Mouse (Mus musculus) midbrain, embryonic 10.5 days (tissue): Measurements from ENCODE around the gene Rnf227. TPM values are rescaled to one million over a fixed set of nuclear protein-coding genes. Genes with fewer than 3 reads are reported as not detected.
A peak's percentile ranks its signal among the peaks of the same experiment; 100 is the strongest.
"Not testable (repeated sequence)": the region's sequence is repeated elsewhere in the genome, so short reads cannot be mapped to it uniquely, and the experiment has no call there.

Source experiments
- DNase-seq: peaks from one replicate; pipeline ENCODE4 v3.0.0-alpha.2; 2017; ENCODE audit warnings: low spot score
- H3K27ac ChIP-seq: fragments of 300-500 bp; sonication (generic); replicated peaks from 2 replicates; pipeline ENCODE4 v1.5.1; 2016; ENCODE audit warnings: mild to moderate bottlenecking
- H3K27me3 ChIP-seq: fragments of 300-500 bp; sonication (generic); 2 replicates; pipeline ENCODE4 v1.6.1; 2016; ENCODE audit warnings: low read depth, mild to moderate bottlenecking; ENCODE audit not compliant: poor library complexity, severe bottlenecking
- H3K36me3 ChIP-seq: fragments of 300-500 bp; sonication (generic); 2 replicates; pipeline ENCODE4 v1.6.1; 2016; ENCODE audit warnings: mild to moderate bottlenecking, moderate library complexity
- H3K4me1 ChIP-seq: fragments of 300-500 bp; sonication (generic); 2 replicates; pipeline ENCODE4 v1.6.1; 2016
- H3K4me3 ChIP-seq: fragments of 300-500 bp; sonication (generic); 2 replicates; pipeline ENCODE4 v1.5.1; 2016; ENCODE audit warnings: mild to moderate bottlenecking, moderate library complexity
- H3K9me3 ChIP-seq: fragments of 300-500 bp; sonication (generic); replicated peaks from 2 replicates; pipeline ENCODE4 v1.6.1; 2016; ENCODE audit warnings: mild to moderate bottlenecking
- WGBS: fragments of 180-500 bp; shearing (Covaris S2); methylation state at CpG from one replicate; pipeline ENCODE4 v1.1.7; 2016; 5-methylcytosine and 5-hydroxymethylcytosine counted together
- polyA plus RNA-seq: library from polyadenylated mRNA; unstranded; fragments of >200 nt; fragmentation: Nextera tagmentation; extraction: Ambion mirVana; gene quantifications from 2 replicates; pipeline ENCODE4 v1.2.1, GENCODE M21; 2016

Gene Rnf227
- 18.1 and 24.6 TPM in 2 replicates for polyA plus RNA-seq

DNA sequence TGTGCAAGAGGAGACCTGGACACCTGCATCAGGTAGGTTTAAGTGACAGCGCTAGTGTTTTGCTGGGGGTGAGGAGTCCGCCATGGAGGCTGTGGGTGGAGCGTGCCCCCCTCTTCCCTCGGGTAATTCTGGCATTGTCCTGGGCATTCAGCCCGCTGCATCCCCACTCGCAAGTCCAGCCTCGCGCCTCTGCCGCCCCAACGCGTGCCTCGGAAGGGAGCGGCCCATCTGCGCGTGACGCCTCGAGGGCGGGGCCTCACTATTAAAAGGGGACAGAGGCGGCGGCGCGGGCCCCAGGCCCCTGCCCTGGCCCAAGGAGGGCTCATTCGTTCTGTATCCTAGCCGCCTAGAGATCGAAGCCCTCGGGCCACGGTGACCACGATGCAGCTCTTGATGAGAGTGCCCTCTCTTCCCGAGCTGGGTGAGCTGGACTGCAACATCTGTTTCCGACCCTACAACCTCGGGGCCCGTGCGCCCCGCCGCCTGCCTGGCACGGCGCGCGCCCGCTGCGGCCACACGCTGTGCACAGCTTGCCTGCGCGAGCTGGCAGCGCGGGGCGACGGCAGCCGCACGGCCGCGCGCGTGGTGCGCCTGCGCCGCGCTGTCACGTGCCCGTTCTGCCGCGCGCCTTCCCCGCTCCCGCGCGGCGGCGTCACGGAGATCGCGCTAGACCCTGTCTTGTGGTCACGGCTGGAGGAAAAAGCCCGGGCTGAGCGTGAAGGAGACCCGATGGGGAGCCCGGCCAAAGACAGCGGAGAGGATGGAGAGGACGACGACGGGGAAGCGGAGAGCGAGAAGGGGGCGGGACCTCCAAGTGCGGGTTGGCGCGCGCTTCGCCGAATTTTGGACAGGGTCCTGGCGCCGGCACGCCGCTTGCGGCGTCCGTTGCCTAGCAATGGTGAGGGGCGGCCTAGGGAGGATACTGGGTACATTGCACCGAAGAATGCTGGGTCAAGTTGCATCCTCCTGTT lies at the start of gene Rnf227:
Rnf227 (plus strand) TSS at position 301 of the 971 bp plus-strand sequence.
- no peaks in the 10 kb centered on the region for H3K9me3 ChIP-seq
- 2% methylated on average over 98 of the region's 99 CpGs for WGBS
- H3K36me3 ChIP-seq, result peaks cover 30% of the 10 kb centered on the region
- peak within 1 kb of the TSS; percentile 66 for H3K4me3 ChIP-seq
- peak; percentile 86 for DNase-seq
- H3K27ac ChIP-seq, result peak within 1 kb of the TSS; percentile 87
- peaks cover 18% of the 10 kb centered on the region for H3K4me1 ChIP-seq
- H3K27me3 ChIP-seq, result peaks cover 33% of the 10 kb centered on the region

DNA sequence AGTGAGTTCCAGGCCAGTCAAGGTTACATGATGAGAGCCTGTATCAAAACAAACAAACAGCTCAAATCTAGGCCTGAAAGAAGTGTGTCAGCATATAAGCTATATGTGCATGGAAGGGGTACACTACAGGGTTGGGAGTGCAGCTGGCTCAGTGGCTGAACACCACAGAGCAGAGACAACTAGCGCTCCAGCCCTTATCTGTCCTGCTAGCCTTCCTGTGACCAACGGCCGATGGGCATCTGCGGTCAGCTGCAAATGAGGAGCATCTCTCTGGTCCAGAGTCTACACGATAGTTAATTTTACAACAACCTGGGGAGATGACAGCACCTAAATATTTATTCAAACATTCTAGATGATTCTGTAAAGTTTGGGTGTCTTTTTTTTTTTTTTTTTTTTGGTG lies 49.1 kb upstream of the Rnf227 start:
- Histone ChIP-seq H3K4me3 (no peak overlapping the region), H3K4me1 (no peaks in the 10 kb centered on the region), H3K9me3 (no peaks in the 10 kb centered on the region), H3K27ac (no peak overlapping the region), H3K36me3 (no peaks in the 10 kb centered on the region), H3K27me3 (no peaks in the 10 kb centered on the region)
- WGBS, result 89% methylated on average over 5 of the region's 5 CpGs
- DNase-seq, result no peak

DNA sequence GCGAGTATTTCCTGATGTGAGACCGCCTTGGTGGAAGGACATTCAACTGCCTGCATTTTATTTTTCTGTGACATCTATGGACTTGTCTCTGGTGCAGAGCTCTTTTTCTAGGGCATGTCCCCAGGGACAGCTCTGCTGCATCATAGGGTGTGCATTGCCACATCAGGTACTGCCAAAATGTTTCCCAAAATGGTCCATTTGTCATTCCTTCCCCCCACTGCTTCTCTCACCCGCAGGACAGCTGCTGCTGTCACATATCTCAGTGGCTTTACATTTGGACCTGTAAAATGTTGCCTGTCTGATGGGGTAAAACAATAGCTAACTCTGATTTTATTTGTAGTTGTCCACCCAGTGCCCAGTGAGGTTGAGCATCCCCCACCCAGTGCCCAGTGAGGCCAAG lies 45.0 kb upstream of the Rnf227 start:
- 96% methylated on average over 3 of the region's 3 CpGs for WGBS
- peaks cover 5% of the 10 kb centered on the region for H3K4me1 ChIP-seq
- no peak for DNase-seq
- H3K9me3 ChIP-seq, result no peaks in the 10 kb centered on the region
- H3K4me3 ChIP-seq, result no peak overlapping the region
- H3K36me3 ChIP-seq, result peaks cover 35% of the 10 kb centered on the region
- no peak overlapping the region for H3K27ac ChIP-seq
- H3K27me3 ChIP-seq, result no peaks in the 10 kb centered on the region

DNA sequence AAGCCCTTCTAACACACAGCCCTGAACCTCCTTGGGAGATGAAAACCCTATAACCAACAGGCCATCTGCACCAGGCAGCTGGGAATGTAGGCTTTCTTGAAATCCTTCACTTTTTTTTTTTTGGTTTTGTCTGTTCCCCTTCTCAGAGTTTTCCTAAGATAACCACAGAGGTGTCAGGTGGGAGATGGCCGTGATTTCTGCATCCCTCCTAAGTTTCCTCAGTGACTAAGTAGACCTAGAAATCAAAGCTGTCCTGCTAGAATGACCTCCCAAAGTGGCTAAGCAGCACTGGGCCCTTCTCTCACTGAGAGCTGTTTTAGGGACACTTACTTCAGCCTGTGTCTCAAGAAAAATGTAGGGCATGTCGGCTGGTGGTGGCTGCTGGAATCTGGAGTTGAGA lies 42.5 kb upstream of the Rnf227 start:
- peaks cover 5% of the 10 kb centered on the region for H3K4me1 ChIP-seq
- H3K4me3 ChIP-seq, result no peak overlapping the region
- WGBS, result 87% methylated on average over 2 of the region's 2 CpGs
- no peak overlapping the region for H3K27ac ChIP-seq
- no peaks in the 10 kb centered on the region for H3K27me3 ChIP-seq
- no peak for DNase-seq
- no peaks in the 10 kb centered on the region for H3K9me3 ChIP-seq
- H3K36me3 ChIP-seq, result peaks cover 60% of the 10 kb centered on the region

DNA sequence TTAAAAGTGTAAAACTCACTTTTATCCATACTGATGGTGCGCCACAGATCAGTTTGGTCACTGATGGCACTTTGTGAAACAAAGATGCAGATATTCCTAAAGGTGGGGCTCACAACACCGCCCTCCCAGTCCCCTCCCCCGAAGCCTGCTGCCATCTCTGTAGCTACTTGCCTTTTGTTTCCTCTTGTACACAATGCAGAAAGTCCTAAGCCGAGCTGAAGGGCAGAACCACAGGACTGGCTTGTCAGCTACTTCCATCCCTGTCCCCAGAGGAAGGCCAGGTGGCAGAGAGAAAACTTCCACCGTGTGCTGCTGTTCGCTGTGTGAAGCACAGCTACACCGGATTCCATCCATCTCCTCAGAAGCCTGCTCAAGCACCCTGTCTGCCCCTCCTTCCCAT lies 42.0 kb upstream of the Rnf227 start:
- WGBS, result 70% methylated on average over 7 of the region's 7 CpGs
- peaks cover 64% of the 10 kb centered on the region for H3K36me3 ChIP-seq
- no peak overlapping the region for H3K4me3 ChIP-seq
- H3K9me3 ChIP-seq, result no peaks in the 10 kb centered on the region
- no peak for DNase-seq
- peak overlapping the region; percentile 52; the same call in 1 of the 2 replicates for H3K27ac ChIP-seq
- H3K4me1 ChIP-seq, result peaks cover 5% of the 10 kb centered on the region
- H3K27me3 ChIP-seq, result no peaks in the 10 kb centered on the region

DNA sequence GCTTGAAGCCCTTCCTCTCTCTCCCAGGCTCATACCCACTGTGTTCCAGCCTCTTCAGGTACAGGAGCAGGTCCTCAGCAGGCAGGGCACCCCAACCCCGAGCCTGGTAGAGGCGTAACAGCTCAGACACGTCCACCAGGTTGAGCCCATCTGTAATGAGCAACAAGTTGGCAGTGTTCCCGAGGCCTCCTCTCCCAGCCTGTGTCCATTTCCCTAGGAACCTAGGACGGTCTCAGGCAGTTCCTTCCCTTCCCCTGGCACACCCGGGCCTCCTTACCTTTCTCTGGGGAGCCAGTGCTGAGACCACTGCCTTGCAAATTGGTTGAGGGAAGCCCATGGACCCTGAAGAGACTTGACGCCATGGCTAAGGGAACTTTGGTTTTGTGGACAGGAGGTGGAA lies 37.4 kb upstream of the Rnf227 start:
- Histone ChIP-seq H3K4me1 (peaks cover 5% of the 10 kb centered on the region), H3K4me3 (no peak overlapping the region), H3K27me3 (no peaks in the 10 kb centered on the region), H3K27ac (no peak overlapping the region), H3K9me3 (no peaks in the 10 kb centered on the region), H3K36me3 (peaks cover 98% of the 10 kb centered on the region)
- no peak for DNase-seq
- 89% methylated on average over 7 of the region's 7 CpGs for WGBS

DNA sequence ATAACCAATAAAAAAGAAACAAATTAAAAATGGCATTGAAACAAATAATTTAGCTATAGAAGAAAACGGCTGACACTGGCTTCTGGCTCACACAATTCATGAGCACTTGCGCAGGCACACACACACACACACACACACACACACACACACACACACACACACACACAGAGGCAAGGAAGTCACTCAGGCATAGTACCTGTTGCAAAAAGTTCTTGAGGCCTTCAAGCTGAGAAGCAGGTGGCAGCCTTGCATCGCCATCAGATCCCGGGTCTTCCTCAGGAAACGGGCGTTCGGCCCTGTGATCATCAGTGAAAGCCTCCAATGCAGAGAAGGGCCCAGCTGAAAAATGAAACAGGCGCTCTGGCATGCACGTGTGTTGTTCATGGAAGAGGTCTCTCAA lies 35.0 kb upstream of the Rnf227 start:
- Histone ChIP-seq H3K4me1 (no peaks in the 10 kb centered on the region), H3K9me3 (no peaks in the 10 kb centered on the region), H3K27ac (no peak overlapping the region), H3K27me3 (no peaks in the 10 kb centered on the region), H3K36me3 (peaks cover 100% of the 10 kb centered on the region), H3K4me3 (no peak overlapping the region)
- 94% methylated on average over 9 of the region's 9 CpGs for WGBS
- no peak for DNase-seq

DNA sequence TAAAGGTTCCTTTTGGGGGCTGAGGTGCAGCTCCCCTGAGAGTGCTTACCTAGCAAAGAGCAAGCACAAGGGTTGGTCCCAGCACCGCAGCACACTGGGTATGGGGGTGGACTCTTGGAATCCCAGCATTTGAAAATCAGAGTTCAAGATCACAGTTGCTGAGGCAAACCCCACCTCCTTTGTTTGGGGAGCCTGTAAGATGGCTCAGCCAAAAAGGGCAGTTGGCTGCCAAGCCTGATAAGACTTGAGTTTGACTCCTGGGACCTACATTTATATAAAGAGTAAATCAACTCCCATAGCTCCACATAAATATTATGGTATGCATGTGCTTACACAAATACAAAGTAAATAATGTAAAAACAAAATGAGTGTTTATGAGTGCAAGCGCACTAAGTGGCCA lies 34.2 kb upstream of the Rnf227 start:
- DNase-seq, result no peak
- Histone ChIP-seq H3K4me1 (no peaks in the 10 kb centered on the region), H3K36me3 (peaks cover 100% of the 10 kb centered on the region), H3K27me3 (no peaks in the 10 kb centered on the region), H3K4me3 (no peak overlapping the region), H3K27ac (no peak overlapping the region), H3K9me3 (no peaks in the 10 kb centered on the region)
- WGBS, result 93% methylated on average over 2 of the region's 2 CpGs

DNA sequence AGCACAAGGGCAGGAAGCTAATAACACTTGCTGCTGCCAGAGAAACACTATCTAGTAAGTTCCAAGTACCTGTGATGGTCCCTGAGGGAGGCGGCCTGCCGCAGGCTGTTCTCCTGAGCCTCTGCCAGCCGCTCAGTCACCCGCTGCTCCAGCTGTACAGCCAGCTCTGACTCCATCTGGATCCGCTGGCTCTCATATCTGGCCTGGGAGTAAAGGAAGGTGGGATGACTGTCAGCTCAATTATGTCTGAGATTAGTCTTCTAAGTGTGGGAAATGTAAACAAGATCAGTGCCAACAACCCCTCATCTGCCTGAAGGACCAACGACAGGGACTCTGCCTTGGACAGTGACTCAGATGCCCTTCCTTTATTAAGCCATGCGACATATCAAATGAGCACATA lies 29.0 kb upstream of the Rnf227 start:
- Histone ChIP-seq H3K27me3 (no peaks in the 10 kb centered on the region), H3K4me3 (no peak overlapping the region), H3K9me3 (no peaks in the 10 kb centered on the region), H3K4me1 (peaks cover 9% of the 10 kb centered on the region), H3K36me3 (peaks cover 97% of the 10 kb centered on the region), H3K27ac (no peak overlapping the region)
- WGBS, result 86% methylated on average over 7 of the region's 7 CpGs
- DNase-seq, result no peak

DNA sequence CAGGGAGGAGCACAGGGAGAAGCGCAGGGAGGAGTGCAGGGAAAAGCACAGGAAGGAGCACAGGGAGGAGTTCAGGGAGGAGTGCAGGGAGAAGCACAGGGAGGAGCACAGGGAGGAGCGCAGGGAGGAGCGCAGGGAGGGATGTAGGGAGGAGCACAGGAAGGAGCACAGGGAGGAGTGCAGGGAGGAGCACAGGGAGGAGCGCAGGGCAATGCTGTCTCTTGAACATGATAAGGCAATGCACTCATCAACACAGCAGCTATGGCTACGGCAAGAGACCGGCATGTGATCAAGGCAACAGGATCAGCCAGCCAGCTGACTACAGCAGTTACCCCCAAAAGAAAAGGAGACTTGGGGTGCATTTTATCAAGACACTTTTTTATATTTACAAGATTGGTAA lies 23.9 kb upstream of the Rnf227 start:
- Histone ChIP-seq H3K4me3 (no peak overlapping the region; the same call in 1 of the 2 replicates), H3K36me3 (peaks cover 95% of the 10 kb centered on the region), H3K27me3 (no peaks in the 10 kb centered on the region), H3K4me1 (peaks cover 13% of the 10 kb centered on the region), H3K27ac (no peak overlapping the region), H3K9me3 (no peaks in the 10 kb centered on the region)
- WGBS, result 95% methylated on average over 6 of the region's 6 CpGs
- no peak for DNase-seq

DNA sequence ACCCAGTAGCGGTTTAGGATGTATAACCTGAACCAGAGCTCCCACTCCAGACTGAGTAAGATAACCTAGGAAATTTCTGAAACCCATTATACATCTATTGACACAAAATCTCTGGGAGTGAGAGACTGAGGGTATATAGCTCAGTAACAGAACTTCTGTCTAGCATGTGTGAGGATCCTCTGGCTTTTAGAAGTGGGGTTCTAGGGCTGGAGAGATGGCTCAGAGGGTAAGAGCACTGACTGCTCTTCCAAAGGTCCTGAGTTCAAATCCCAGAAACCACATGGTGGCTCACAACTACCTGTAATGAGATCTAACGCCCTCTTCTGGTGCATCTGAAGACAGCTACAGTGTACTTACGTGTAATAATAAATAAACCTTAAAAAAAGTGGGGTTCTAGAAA lies 22.3 kb upstream of the Rnf227 start:
- H3K27ac ChIP-seq, H3K9me3 ChIP-seq, H3K27me3 ChIP-seq, H3K4me3 ChIP-seq, DNase-seq: not testable (repeated sequence)
- WGBS, result 92% methylated on average over 3 of the region's 3 CpGs
- H3K4me1 ChIP-seq, result peaks cover 23% of the 10 kb centered on the region
- H3K36me3 ChIP-seq, result peaks cover 80% of the 10 kb centered on the region

DNA sequence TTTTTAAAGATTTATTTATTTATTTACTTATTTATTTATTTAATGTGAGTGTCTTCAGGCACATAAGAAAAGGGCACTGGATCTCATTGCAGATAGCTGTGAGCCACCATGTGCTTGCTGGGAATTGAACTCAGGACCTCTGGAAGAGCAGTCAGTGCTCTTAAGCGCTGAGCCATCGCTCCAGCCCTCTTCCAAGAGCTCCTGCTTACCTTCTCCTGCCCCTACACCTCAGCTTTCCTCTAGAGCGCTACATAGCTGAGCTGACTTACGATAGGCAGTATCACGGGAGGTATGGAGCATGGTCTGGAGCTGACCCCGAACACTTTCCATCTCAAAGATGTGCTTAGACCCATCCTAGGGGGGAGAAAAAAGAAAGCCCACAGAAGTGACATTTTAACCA lies 18.7 kb upstream of the Rnf227 start:
- WGBS, result 95% methylated on average over 6 of the region's 6 CpGs
- no peaks in the 10 kb centered on the region for H3K9me3 ChIP-seq
- peak overlapping the region; percentile 97 for H3K27ac ChIP-seq
- peaks cover 54% of the 10 kb centered on the region for H3K4me1 ChIP-seq
- no peak for DNase-seq
- peaks cover 4% of the 10 kb centered on the region for H3K27me3 ChIP-seq
- H3K36me3 ChIP-seq, result peaks cover 46% of the 10 kb centered on the region
- H3K4me3 ChIP-seq, result peak overlapping the region; percentile 73; the same call in 1 of the 2 replicates

DNA sequence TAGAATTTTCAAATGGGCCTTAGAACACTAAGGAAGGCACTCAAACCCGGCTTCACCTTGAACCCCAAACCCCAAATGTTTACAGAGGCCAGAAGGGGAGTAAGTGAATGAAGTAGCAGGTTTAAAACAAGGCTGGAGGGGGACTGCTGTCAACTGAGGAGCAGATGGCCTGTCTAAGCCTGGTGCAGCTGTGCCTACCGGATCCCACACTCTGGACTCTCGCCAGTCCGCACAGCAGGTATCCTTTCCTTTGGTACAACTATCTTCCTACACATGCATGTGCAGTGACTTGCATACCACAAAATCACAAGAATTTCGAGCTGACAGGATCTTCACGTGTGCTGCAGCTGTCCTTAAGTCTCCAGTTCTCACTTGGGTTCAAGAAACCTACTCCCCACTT lies 18.3 kb upstream of the Rnf227 start:
- WGBS, result 82% methylated on average over 6 of the region's 6 CpGs
- H3K4me3 ChIP-seq, result peak overlapping the region; percentile 73
- H3K36me3 ChIP-seq, result peaks cover 42% of the 10 kb centered on the region
- peak overlapping the region; percentile 97 for H3K27ac ChIP-seq
- peaks cover 58% of the 10 kb centered on the region for H3K4me1 ChIP-seq
- H3K9me3 ChIP-seq, result no peaks in the 10 kb centered on the region
- DNase-seq, result no peak
- peaks cover 8% of the 10 kb centered on the region for H3K27me3 ChIP-seq
